Mouse (Mus musculus): Measurements from ENCODE around the gene Arid5a. TPM values are rescaled to one million over a fixed set of nuclear protein-coding genes. Genes with fewer than 3 reads are reported as not detected.

Arid5a gene
- total RNA-seq, 1 experiment = 7.9 TPM

- Histone ChIP-seq H3K4me1 (ENCODE audit: control insufficient read depth in 2 of 2, insufficient read depth in 2 of 2, low read length in 2 of 2, poor library complexity in 1 of 2) (peaks cover 0 to 8% of the 10 kb centered on the region in 2 experiments; a peak in 1 of 4 replicates), H3K27ac (ENCODE audit: insufficient read depth, low read depth, low read length, poor library complexity, severe bottlenecking) (no peak overlapping the region), H3K9me3 (ENCODE audit: control insufficient read depth, insufficient read depth, low read depth, low read length) (no peaks in the 10 kb centered on the region), H3K36me3 (ENCODE audit: control insufficient read depth, insufficient read depth, low read length, poor library complexity, severe bottlenecking) (no peaks in the 10 kb centered on the region), H3K9ac (ENCODE audit: insufficient read depth, low read depth, low read length, poor library complexity, severe bottlenecking) (no peak overlapping the region), H3K4me3 (ENCODE audit: insufficient read depth in 1 of 2, low read depth in 1 of 2, low read length in 2 of 2, poor library complexity in 1 of 2, severe bottlenecking in 1 of 2) (no peak overlapping the region)
- in situ Hi-C loops (cut with MboI; ENCODE audit: low sequenced_read_pairs in 2 of 2, unreplicated experiment in 2 of 2) = no loop called here
- DNase-seq (ENCODE audit: low read depth, low spot score) = no peak
- TF ChIP-seq CHD2 (IDR thresholded peaks at IDR 0.05; ENCODE audit: low read depth, low read length) (no peak), HCFC1 (IDR thresholded peaks at IDR 0.05; ENCODE audit: borderline replicate concordance, insufficient read depth, low read length) (no peak), MAFK (IDR thresholded peaks at IDR 0.05; ENCODE audit: insufficient read depth, low read depth, low read length) (no peak), ZNF384 (IDR thresholded peaks at IDR 0.05; ENCODE audit: low read depth, low read length) (no peak), ZC3H11A (IDR thresholded peaks at IDR 0.05; ENCODE audit: borderline replicate concordance, low read depth, low read length) (no peak)
Observed at GRCm38 (mm10) chr1:36304764-36305163, 2.8 kb upstream of the Arid5a start.

GRCm38 (mm10) chr1:36306120-36306519 lies 1.4 kb upstream of the Arid5a start:
- in situ Hi-C loops (cut with MboI; ENCODE audit: low sequenced_read_pairs in 2 of 2, unreplicated experiment in 2 of 2) = no loop called here

GRCm38 (mm10) chr1:36307121-36307494 lies 425 bp upstream of the Arid5a start:
- H3K27ac ChIP-seq (ENCODE audit: insufficient read depth, low read depth, low read length, poor library complexity, severe bottlenecking) = no peak overlapping the region

More at GRCm38 (mm10) chr1:36306120-36306519, 1.4 kb upstream of the Arid5a start:
- DNase-seq (ENCODE audit: low read depth, low spot score) = no peak
- Histone ChIP-seq H3K9ac (ENCODE audit: insufficient read depth, low read depth, low read length, poor library complexity, severe bottlenecking) (no peak overlapping the region), H3K4me1 (ENCODE audit: control insufficient read depth in 2 of 2, insufficient read depth in 2 of 2, low read length in 2 of 2, poor library complexity in 1 of 2) (peaks cover 0 to 8% of the 10 kb centered on the region in 2 experiments; a peak in 1 of 4 replicates), H3K4me3 (ENCODE audit: insufficient read depth in 1 of 2, low read depth in 1 of 2, low read length in 2 of 2, poor library complexity in 1 of 2, severe bottlenecking in 1 of 2) (no peak overlapping the region), H3K9me3 (ENCODE audit: control insufficient read depth, insufficient read depth, low read depth, low read length) (no peaks in the 10 kb centered on the region), H3K27ac (ENCODE audit: insufficient read depth, low read depth, low read length, poor library complexity, severe bottlenecking) (no peak overlapping the region), H3K36me3 (ENCODE audit: control insufficient read depth, insufficient read depth, low read length, poor library complexity, severe bottlenecking) (no peaks in the 10 kb centered on the region)
- no peak for TF ChIP-seq CHD2 (IDR thresholded peaks at IDR 0.05; ENCODE audit: low read depth, low read length)
- no peak for TF ChIP-seq HCFC1 (IDR thresholded peaks at IDR 0.05; ENCODE audit: borderline replicate concordance, insufficient read depth, low read length)
- TF ChIP-seq MAFK (IDR thresholded peaks at IDR 0.05; ENCODE audit: insufficient read depth, low read depth, low read length) = no peak
- no peak for TF ChIP-seq ZNF384 (IDR thresholded peaks at IDR 0.05; ENCODE audit: low read depth, low read length)

GRCm38 (mm10) chr1:36308451-36308901 lies 943 bp downstream of the Arid5a start:
- Histone ChIP-seq H3K4me3 (ENCODE audit: insufficient read depth in 1 of 2, low read depth in 1 of 2, low read length in 2 of 2, poor library complexity in 1 of 2, severe bottlenecking in 1 of 2) (peak overlapping the region; percentile 81 to 93), H3K9ac (ENCODE audit: insufficient read depth, low read depth, low read length, poor library complexity, severe bottlenecking) (no peak overlapping the region), H3K9me3 (ENCODE audit: control insufficient read depth, insufficient read depth, low read depth, low read length) (no peaks in the 10 kb centered on the region), H3K27ac (ENCODE audit: insufficient read depth, low read depth, low read length, poor library complexity, severe bottlenecking) (no peak overlapping the region), H3K36me3 (ENCODE audit: control insufficient read depth, insufficient read depth, low read length, poor library complexity, severe bottlenecking) (no peaks in the 10 kb centered on the region), H3K4me1 (ENCODE audit: control insufficient read depth in 2 of 2, insufficient read depth in 2 of 2, low read length in 2 of 2, poor library complexity in 1 of 2) (peaks cover 0 to 4% of the 10 kb centered on the region in 2 experiments; a peak in 1 of 4 replicates)
- TF ChIP-seq CHD2 (IDR thresholded peaks at IDR 0.05; ENCODE audit: low read depth, low read length) (no peak), MAFK (IDR thresholded peaks at IDR 0.05; ENCODE audit: insufficient read depth, low read depth, low read length) (no peak), ZC3H11A (IDR thresholded peaks at IDR 0.05; ENCODE audit: borderline replicate concordance, low read depth, low read length) (no peak), HCFC1 (IDR thresholded peaks at IDR 0.05; ENCODE audit: borderline replicate concordance, insufficient read depth, low read length) (no peak), ZNF384 (IDR thresholded peaks at IDR 0.05; ENCODE audit: low read depth, low read length) (no peak)
- no peak for DNase-seq (ENCODE audit: low read depth, low spot score)
- in situ Hi-C loops (cut with MboI; ENCODE audit: low sequenced_read_pairs in 2 of 2, unreplicated experiment in 2 of 2) = no loop called here

More at GRCm38 (mm10) chr1:36307121-36307494, 425 bp upstream of the Arid5a start:
- H3K9me3 ChIP-seq (ENCODE audit: control insufficient read depth, insufficient read depth, low read depth, low read length) = no peaks in the 10 kb centered on the region
- H3K9ac ChIP-seq (ENCODE audit: insufficient read depth, low read depth, low read length, poor library complexity, severe bottlenecking) = no peak overlapping the region
- in situ Hi-C loops (cut with MboI; ENCODE audit: low sequenced_read_pairs in 2 of 2, unreplicated experiment in 2 of 2) = no loop called here
- H3K36me3 ChIP-seq (ENCODE audit: control insufficient read depth, insufficient read depth, low read length, poor library complexity, severe bottlenecking) = no peaks in the 10 kb centered on the region
- no peak for DNase-seq (ENCODE audit: low read depth, low spot score)
- peaks cover 0 to 8% of the 10 kb centered on the region in 2 experiments; a peak in 1 of 4 replicates for H3K4me1 ChIP-seq (ENCODE audit: control insufficient read depth in 2 of 2, insufficient read depth in 2 of 2, low read length in 2 of 2, poor library complexity in 1 of 2)
- H3K4me3 ChIP-seq (ENCODE audit: insufficient read depth in 1 of 2, low read depth in 1 of 2, low read length in 2 of 2, poor library complexity in 1 of 2, severe bottlenecking in 1 of 2) = peak overlapping the region in 1 of 2 experiments; percentile 35; a peak in 2 of 4 replicates
- TF ChIP-seq HCFC1 (IDR thresholded peaks at IDR 0.05; ENCODE audit: borderline replicate concordance, insufficient read depth, low read length) = no peak
- no peak for TF ChIP-seq CHD2 (IDR thresholded peaks at IDR 0.05; ENCODE audit: low read depth, low read length)
- TF ChIP-seq ZC3H11A (IDR thresholded peaks at IDR 0.05; ENCODE audit: borderline replicate concordance, low read depth, low read length) = no peak
- no peak for TF ChIP-seq MAFK (IDR thresholded peaks at IDR 0.05; ENCODE audit: insufficient read depth, low read depth, low read length)
- TF ChIP-seq ZNF384 (IDR thresholded peaks at IDR 0.05; ENCODE audit: low read depth, low read length) = no peak

All from ES-E14 (cell line).